Mouse (Mus musculus) left cerebral cortex, adult 18-20 months (tissue): ENCODE results near the gene Rhoq. TPM values are rescaled to one million over a fixed set of nuclear protein-coding genes. Genes with fewer than 3 reads are reported as not detected.

Source experiments
- DNase-seq, 2 experiments: peaks; one replicate each; pipeline ENCODE4 v3.0.0; 2021 to 2022; ENCODE audit warnings: low spot score in 2 of 2, mixed read lengths in 1 of 2
- total RNA-seq, 2 experiments: library from RNA; stranded (reverse); gene quantifications; 2 replicates each; pipeline ENCODE4 v1.2.3; 2021

Gene Rhoq
- total RNA-seq, 2 experiments from 2014 or later = 37.8 to 46.2 TPM

DNA sequence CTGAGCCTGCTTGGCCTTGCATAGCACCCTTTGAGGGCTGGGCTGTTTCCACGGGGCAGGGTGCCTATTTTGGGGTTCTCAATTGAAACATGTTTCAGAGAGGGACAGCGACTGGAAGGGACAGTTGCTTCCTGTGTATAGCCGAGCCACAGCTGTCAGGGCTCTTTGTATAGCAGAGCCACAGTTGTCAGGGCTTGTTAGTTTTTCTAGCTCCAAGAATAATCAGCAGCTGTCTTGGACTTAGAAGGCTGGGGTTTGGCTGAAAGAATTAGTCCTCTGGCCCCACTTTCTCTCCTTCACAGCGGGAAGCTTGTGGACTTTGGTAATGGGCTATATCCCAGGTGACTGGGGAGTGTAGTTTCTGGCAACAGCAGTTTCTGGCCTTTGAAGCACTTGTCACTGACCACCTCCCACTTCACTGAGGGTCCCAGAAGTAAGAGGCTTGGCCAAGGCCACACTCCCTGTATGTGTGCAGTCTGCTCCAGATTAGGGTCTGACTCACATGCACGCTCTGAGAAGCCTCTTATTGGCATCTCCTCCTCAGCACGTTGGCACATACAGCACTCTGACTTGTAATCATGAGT is 25.8 kb downstream of the Rhoq start:
- no peak for DNase-seq

DNA sequence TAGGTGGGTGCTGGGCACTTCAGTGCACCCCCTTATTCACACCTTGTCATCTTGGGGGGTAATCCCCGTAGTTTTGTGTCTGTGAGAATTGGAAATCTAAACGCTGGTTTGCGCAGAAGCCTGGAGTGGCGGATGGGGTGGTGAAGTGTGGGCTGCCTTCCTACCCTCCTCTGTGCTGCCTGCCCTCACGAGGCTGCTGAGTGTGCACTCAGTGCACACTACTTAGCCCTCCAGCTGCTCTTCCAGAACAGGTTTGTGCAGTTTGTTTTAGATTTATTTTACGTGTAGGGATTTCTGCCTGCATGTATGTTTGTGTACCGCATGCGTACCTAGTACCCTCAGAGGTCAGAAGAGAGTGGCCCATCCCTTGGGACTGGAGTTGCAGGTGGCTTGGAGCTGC is 28.4 kb downstream of the Rhoq start:
- DNase-seq = no peak

DNA sequence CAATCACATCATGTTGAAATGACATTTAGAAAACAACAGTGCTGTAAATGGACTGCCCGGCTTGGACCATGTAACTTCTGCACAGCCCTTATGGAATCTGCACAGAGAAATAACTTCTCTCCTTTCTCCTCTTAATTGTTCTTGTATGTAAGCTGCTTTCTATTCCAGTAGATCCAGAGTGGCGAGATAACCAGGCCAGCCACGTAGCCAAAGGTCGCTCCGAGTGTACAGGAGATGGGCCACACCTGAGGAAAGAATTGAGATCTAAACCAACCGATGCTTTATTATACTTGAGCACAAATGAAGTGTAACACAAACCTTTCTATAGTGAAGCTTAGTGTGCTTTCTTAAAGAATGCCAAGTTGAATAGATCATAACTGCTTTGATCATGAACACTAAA is 34.4 kb downstream of the Rhoq start:
- no peak for DNase-seq

DNA sequence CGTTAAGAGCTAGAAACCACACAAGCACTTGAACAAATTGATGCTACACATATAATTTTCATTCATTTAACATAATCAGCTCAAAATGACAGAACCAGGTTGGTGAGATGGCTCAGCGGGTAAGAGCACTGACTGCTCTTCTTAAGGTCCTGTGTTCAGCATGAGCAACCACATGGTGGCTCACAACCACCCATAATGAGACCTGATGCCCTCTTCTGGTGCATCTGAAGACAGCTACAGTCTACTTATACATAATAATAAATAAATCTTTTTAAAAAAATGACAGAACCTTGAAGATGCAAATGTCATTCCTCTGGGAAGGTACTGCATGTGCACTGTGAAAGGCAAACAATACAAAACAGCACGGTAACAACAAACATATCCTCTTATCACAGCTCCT is 46.1 kb downstream of the Rhoq start:
- DNase-seq = no peak

DNA sequence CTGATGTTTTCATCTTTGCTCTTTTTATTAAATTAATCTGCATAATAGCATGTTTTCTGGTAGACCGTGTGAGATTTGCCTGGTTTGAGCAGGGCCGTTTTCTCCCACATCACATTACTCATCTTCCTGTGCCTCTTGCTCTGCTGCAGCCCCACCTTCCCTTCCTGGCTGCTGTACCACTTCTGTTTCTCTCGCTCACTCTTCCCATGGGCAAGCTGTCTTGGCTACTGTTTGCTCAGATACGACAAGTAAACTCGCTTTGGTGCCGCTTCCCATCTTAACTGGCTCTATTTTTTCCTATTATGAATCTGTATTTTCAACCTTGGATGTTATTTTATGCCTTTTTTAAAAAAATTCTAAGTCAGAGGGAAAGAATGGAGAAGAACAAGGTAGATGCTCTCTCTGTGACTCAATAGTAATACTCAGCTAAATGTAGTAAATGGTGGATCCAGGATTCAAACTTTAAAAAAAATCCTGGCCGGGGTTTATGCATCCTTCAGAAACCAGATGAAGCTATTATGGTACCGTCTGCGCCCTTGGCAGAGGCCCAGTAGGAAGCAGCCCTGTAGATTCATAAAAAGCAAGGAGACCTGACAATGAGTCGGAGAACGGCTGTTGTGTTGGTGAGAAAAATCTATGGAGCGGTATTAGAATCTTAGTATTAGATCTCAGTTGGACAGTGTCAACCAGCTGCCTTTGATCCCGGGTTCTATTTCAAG is 48.6 kb downstream of the Rhoq start:
- DNase-seq = peak; percentile 65 to 71

DNA sequence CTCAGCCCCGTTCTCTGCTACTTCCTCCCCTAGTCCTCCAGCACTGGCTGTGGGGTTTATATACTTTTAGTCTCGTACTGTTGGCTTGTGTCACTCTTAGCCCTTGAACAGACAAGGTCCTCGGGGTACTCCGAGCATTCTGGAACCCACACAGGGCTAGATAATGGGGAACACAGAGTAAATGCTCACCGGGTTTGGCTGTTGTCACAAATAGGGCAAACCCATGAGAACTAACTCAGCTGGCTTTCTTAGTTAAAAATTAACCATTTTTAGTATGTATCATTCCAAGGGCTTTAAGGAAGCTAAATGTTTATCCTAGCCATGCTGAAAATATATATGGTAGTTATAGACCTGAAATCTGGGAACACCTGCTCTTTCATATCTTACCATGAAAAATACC is 56.8 kb downstream of the Rhoq start:
- no peak for DNase-seq

DNA sequence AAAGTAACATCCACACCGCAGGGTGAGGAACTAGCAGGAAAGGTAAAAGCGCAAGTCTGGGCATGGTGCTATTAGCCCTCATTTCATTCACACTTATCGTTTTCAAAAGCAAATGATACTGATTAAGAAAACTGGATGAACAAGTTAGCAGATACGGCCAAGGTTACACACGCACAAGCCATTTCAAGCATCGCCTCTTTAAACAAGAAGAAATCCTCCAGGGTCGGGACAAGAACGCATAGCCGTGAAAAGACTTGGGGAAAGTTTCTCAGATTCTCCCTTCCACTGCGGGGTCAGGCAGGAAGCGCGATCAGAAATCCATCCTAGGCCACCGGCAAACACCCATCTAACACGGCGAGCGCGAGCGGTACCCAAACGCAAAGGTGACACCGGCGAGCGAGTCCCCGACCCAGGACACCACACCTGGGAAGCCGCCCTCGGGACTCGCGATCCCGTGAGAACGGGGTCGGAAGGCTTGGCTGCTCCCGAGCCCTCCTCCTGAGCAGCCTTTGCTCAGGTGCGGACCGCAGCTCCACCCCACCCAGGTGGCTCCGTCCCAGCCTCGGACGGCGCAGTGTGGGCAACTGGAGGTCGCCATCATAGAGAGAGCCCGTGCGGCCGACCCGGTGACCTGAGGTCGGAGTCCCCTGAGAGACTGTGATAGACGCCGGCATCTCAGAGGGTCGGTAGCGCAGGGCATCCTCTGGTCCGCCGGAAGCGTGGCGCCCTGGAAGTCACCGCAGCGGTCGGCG is 61.8 kb downstream of the Rhoq start:
- no peak for DNase-seq

DNA sequence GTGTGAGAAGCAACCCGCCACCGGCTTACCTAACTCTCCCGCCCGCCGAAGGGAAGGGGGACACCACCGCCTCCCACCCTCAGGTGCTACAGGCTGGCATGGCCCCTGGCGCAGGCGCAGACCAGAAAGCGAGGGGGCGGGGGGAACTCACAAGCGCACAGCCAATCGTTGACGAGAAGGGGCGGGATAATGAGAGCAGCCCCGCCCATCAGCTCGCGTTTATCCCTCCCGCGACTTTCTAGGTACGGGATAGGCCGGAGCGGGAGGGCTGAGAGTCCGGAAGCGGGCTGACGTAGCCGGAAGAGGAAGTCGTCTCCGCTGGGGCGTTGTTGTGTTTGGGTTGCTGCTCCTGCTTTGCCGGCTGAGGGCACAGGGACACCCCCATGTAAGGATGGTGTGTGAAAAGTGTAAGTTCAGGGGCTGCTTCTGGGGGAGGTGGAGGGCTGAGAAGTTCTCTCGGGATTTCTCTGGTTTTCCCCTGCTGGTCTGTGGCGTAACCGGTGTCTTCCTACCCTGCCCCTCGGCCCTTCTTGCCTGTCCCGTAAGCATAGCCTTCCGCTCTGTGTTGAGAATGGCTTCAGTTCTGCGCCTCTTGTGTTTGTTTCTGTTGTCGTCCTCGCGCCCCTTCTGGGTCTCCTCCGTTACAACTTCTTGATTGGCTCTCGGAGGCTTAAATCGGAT is 62.5 kb downstream of the Rhoq start, which contains the start of the genes Pigf and Cript:
TSS of gene Pigf (minus strand) at position 138 of the 681 bp plus-strand sequence.
TSS of gene Cript (plus strand) at position 282 of the 681 bp plus-strand sequence.
- peak; percentile 97 to 98 for DNase-seq

DNA sequence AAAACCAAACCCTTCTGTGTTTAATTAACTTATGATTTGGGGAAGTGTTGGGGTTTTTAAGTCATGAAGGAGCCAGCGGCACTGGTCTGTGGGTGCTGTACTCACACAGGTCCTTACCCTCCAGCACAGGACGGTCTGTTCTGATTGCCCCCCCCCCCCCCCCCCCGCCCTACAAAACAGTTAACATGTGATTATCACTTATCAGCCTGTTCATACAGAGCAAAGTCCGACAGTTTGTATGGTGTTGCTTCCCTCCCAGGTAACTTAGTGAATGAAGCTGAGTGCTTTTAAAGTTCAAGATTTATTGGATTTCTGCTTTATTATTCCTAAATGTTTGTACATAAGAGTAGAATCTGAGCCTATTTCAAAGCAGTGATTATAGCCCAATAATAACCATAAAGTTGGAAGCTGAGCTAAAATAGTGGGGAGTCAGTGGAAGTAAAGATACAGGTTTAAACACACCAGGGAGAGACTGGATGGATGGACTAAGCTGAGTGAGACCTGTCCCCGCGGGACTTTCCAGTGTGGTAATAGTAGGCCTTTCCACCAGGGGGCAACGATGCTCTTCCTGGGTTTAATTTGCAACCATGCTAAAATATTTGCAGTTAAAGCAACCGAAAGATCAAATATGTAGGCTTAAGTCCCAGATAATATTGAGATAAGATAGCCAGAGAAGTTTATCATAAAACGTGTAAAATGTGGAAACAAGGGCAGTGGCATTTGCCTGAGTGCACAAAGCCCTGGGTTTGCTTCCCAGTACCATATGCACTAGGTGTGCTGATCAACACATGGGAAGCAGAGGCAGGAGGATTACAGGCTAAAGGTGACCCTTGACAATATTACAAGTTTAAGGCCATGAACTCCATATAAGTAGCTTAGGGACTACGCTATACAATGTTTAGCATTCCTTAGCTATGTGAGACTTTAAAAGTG is 73.5 kb downstream of the Rhoq start:
- no peak for DNase-seq

DNA sequence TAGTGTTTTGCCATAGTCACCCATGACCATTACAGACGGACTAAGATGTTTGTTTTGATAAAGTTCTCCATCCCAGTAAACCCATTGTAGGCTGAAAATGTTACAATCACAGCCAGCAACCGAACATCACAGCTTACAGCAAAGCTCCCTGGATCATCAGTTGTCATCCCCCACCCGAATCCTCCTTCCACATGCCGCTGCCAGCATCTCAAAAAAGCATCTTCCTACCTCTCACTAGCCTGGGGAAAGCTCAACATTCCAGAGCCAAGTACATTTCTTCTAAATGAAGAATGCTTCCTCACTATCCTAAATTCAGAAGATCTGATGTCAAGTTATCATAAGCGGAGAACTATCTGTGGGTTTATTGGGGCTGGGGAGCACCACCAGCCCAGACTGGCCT is 75.6 kb downstream of the Rhoq start:
- peak; percentile 34 to 54 for DNase-seq

DNA sequence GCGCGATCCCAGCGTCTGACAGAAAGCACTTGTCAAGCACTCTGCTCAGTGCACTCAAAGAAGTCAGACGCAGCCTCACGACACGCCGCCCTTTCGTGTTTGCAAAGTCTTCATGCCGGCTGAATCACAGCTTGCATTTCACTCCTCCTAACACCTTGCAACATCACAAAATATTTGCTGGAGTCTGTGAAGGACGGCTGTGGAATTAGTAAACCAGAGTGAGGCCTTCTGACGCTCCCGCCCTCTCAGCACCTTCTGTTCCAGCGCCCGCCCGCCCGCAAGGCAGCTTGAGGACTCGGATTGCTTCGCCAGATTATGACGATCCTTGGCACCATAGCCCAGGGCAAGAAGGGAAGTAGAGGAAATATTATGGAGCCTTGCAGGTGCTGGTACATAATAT is 78.9 kb downstream of the Rhoq start:
- peak; percentile 46 to 75 for DNase-seq

DNA sequence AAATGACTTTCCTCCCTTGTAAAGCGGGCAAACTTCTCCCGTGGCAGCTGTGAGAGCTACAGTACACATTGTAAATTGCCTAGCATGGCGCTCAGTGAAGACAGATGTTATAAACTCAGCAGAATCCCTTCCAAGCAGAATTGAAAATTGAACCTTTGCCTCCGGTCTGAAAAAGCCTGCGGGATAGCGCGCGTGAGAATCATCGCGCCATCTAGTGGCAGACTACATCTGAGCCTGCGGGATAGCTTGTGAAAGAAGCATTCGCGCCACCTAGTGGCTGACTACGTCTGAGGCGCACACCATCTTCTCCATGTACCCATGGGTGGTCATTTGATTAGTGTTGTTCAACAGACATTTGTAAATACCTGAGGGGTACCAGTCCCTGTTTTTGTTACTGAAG is 81.5 kb downstream of the Rhoq start:
- peak; percentile 88 to 97 for DNase-seq

DNA sequence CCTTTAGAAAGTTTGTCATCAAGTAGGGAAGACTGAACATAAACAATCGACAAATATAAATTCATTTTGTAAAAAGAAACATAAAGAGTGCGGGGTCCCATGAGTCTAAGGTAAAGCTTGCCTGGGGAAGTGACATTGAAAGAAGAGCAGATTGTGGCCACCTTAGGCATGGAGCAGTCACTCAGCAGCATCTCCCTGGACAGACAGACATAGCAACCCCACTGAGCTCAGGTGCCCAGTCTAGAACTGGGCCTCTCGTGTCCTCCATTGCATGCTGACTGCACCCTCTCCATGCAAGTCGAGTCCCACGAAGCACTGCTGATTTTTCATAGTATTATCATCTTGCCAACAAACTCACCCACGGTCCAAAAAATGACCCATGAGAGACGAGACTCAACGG is 81.9 kb downstream of the Rhoq start:
- DNase-seq = no peak

Other genes starting within 250 kb of the Rhoq start
- gene Epas1, start 209.4 kb upstream of the Rhoq start, total RNA-seq = 10 to 100 TPM; 80.4 to 85.4 TPM
- not detected for gene Tmem247, start 45.7 kb upstream of the Rhoq start, total RNA-seq
- not detected for gene Atp6v1e2, start 15.2 kb upstream of the Rhoq start, total RNA-seq
- gene Pigf, start 62.3 kb downstream of the Rhoq start, total RNA-seq = 10 to 100 TPM; 19.1 to 19.7 TPM
- gene Cript, start 62.5 kb downstream of the Rhoq start, total RNA-seq = 10 to 100 TPM; 57.7 to 68.4 TPM
- gene Socs5, start 144.6 kb downstream of the Rhoq start, total RNA-seq = 100 to 1,000 TPM; 130 to 135 TPM